Mouse (Mus musculus) lung, postnatal 0 days (tissue): ENCODE results near the gene Zfp36. TPM values are rescaled to one million over a fixed set of nuclear protein-coding genes. Genes with fewer than 3 reads are reported as not detected.

Source experiments
- ATAC-seq: fragments of 200-750 bp; cut with Nextera tagmentation; 2 replicates; pipeline ENCODE4 v1.8.0; 2017; ENCODE audit warnings: moderate library complexity
- DNase-seq: peaks from one replicate; pipeline ENCODE4 v3.0.0-alpha.2; 2016; ENCODE audit warnings: low spot score
- H3K27ac ChIP-seq: fragments of 300-500 bp; sonication (generic); 2 replicates; pipeline ENCODE4 v1.5.1; 2014; ENCODE audit warnings: antibody characterized with exemption, mild to moderate bottlenecking, low read length, mixed read lengths
- H3K27me3 ChIP-seq: fragments of 300-500 bp; sonication (generic); replicated peaks from 2 replicates; pipeline ENCODE4 v1.6.1; 2014; ENCODE audit warnings: low read length, mixed read lengths; ENCODE audit not compliant: insufficient read depth
- H3K36me3 ChIP-seq: fragments of 300-500 bp; sonication (generic); 2 replicates; pipeline ENCODE4 v1.6.1; 2014; ENCODE audit warnings: low read length, mixed read lengths; ENCODE audit not compliant: insufficient read depth
- H3K4me1 ChIP-seq: fragments of 300-500 bp; sonication (generic); 2 replicates; pipeline ENCODE4 v1.6.1; 2014; ENCODE audit warnings: antibody characterized with exemption, low read depth, low read length, mixed read lengths; ENCODE audit not compliant: insufficient read depth
- H3K4me2 ChIP-seq: fragments of 300-500 bp; sonication (generic); replicated peaks from 2 replicates; pipeline ENCODE4 v1.6.1; 2014; ENCODE audit warnings: low read depth, mild to moderate bottlenecking, low read length, moderate library complexity, mixed read lengths
- H3K4me3 ChIP-seq: fragments of 300-500 bp; sonication (generic); 2 replicates; pipeline ENCODE4 v1.5.1; 2014; ENCODE audit warnings: low read depth, low read length
- H3K9ac ChIP-seq: fragments of 300-500 bp; sonication (generic); replicated peaks from 2 replicates; pipeline ENCODE4 v1.6.1; 2014; ENCODE audit warnings: low read depth, mild to moderate bottlenecking
- H3K9me3 ChIP-seq: fragments of 300-500 bp; sonication (generic); 2 replicates; pipeline ENCODE4 v1.6.1; 2016; ENCODE audit warnings: low read length, mixed read lengths
- CTCF ChIP-seq: IDR thresholded peaks from 2 replicates; pipeline ENCODE4 v1.5.1; 2016; ENCODE audit warnings: antibody characterized with exemption, mild to moderate bottlenecking
- EP300 ChIP-seq: IDR thresholded peaks from 2 replicates; pipeline ENCODE4 v1.6.1; 2016; ENCODE audit warnings: antibody characterized with exemption, mild to moderate bottlenecking, control low read depth
- WGBS: fragments of 180-500 bp; shearing (Covaris S2); extraction: QIAGEN DNeasy Blood & Tissue Kit; methylation state at CpG from one replicate; pipeline ENCODE4 v1.1.7; 2014; 5-methylcytosine and 5-hydroxymethylcytosine counted together
- polyA plus RNA-seq: library from polyadenylated mRNA; unstranded; fragments of >200 nt; fragmentation: Nextera tagmentation; extraction: Ambion mirVana; gene quantifications from 2 replicates; pipeline ENCODE4 v1.2.1, GENCODE M21; 2015

The Zfp36 gene
- polyA plus RNA-seq, 1 experiment from 2014 or later, result 48.3 TPM

GRCm38 (mm10) chr7:28382347-28382951 lies 2.4 kb upstream of the Zfp36 start:
- peak; percentile 74 for DNase-seq
- H3K4me1 ChIP-seq, result peaks cover 21% of the 10 kb centered on the region
- ATAC-seq, result no peak
- no peaks in the 10 kb centered on the region for H3K9me3 ChIP-seq
- TF ChIP-seq CTCF (no peak), EP300 (peak; percentile 3; the same call in 1 of the 2 replicates)
- H3K4me2 ChIP-seq, result peak overlapping the region; percentile 94
- H3K4me3 ChIP-seq, result peak overlapping the region; percentile 39
- H3K9ac ChIP-seq, result no peak overlapping the region; the same call in 1 of the 2 replicates
- H3K27me3 ChIP-seq, result no peaks in the 10 kb centered on the region
- peaks cover 6% of the 10 kb centered on the region; the same call in 1 of the 2 replicates for H3K36me3 ChIP-seq
- 22% methylated on average over 11 of the region's 12 CpGs for WGBS
- H3K27ac ChIP-seq, result peak overlapping the region; percentile 99

- Histone ChIP-seq H3K27ac (peak overlapping the region; percentile 99), H3K36me3 (peaks cover 7% of the 10 kb centered on the region; the same call in 1 of the 2 replicates), H3K27me3 (no peaks in the 10 kb centered on the region), H3K9me3 (no peaks in the 10 kb centered on the region), H3K4me2 (peak overlapping the region; percentile 94), H3K4me3 (peak overlapping the region; percentile 39), H3K4me1 (peaks cover 21% of the 10 kb centered on the region), H3K9ac (peak overlapping the region; percentile 67)
- WGBS, result 0% methylated on average over 19 of the region's 20 CpGs
- ATAC-seq (peak; percentile 51), DNase-seq (peak; percentile 98)
- TF ChIP-seq EP300 (peak; percentile 93), CTCF (0 out of 2 replicates have a peak, but pooled peaks have one; percentile 1)
Measured at GRCm38 (mm10) chr7:28381938-28382337, 1.9 kb upstream of the Zfp36 start.

GRCm38 (mm10) chr7:28381017-28381790 lies 1.2 kb upstream of the Zfp36 start:
- Histone ChIP-seq H3K36me3 (peaks cover 7% of the 10 kb centered on the region; the same call in 1 of the 2 replicates), H3K4me1 (peaks cover 21% of the 10 kb centered on the region), H3K9ac (peak overlapping the region; percentile 67), H3K9me3 (no peaks in the 10 kb centered on the region), H3K27ac (peak overlapping the region; percentile 99), H3K27me3 (no peaks in the 10 kb centered on the region), H3K4me3 (peak overlapping the region; percentile 39), H3K4me2 (peak overlapping the region; percentile 94)
- DNase-seq, result peak; percentile 98
- TF ChIP-seq EP300 (peak; percentile 88), CTCF (no peak)
- 2% methylated on average over 30 of the region's 30 CpGs for WGBS
- ATAC-seq, result peak; percentile 68

- Histone ChIP-seq H3K4me1 (peaks cover 25% of the 10 kb centered on the region), H3K36me3 (peaks cover 7% of the 10 kb centered on the region; the same call in 1 of the 2 replicates), H3K4me2 (peak overlapping the region; percentile 94), H3K9ac (peak overlapping the region; percentile 98), H3K9me3 (no peaks in the 10 kb centered on the region), H3K4me3 (peak overlapping the region; percentile 87), H3K27ac (peak overlapping the region; percentile 99), H3K27me3 (no peaks in the 10 kb centered on the region)
- 2% methylated on average over 53 of the region's 53 CpGs for WGBS
- 0 out of 2 replicates have a peak, but pooled peaks have one; percentile 1 for TF ChIP-seq CTCF
- TF ChIP-seq EP300, result peak; percentile 88
- DNase-seq, result peak; percentile 98
- ATAC-seq, result peak; percentile 37
Measured at GRCm38 (mm10) chr7:28378769-28379651, 1.0 kb downstream of the Zfp36 start.

- Histone ChIP-seq H3K4me1 (peaks cover 22% of the 10 kb centered on the region), H3K4me2 (peak overlapping the region; percentile 94), H3K9ac (peak overlapping the region; percentile 98), H3K27me3 (no peaks in the 10 kb centered on the region), H3K9me3 (no peaks in the 10 kb centered on the region), H3K27ac (peak overlapping the region; percentile 99), H3K4me3 (peak overlapping the region; percentile 87), H3K36me3 (peaks cover 7% of the 10 kb centered on the region; the same call in 1 of the 2 replicates)
- no peak for ATAC-seq
- DNase-seq, result peak; percentile 89
- TF ChIP-seq CTCF, result no peak
- TF ChIP-seq EP300, result no peak; the same call in 1 of the 2 replicates
- WGBS, result 9% methylated on average over 32 of the region's 32 CpGs
Measured at GRCm38 (mm10) chr7:28378066-28378690, 1.9 kb downstream of the Zfp36 start.
